Mouse (Mus musculus): ENCODE results near the gene Macrod2. TPM values are rescaled to one million over a fixed set of nuclear protein-coding genes. Genes with fewer than 3 reads are reported as not detected.

The Macrod2 gene
- polyA plus RNA-seq, 1 experiment from 2014 or later = 90.5 TPM

GRCm38 (mm10) chr2:141861679-141862268 lies 1466.7 kb downstream of the Macrod2 start:
- H3K4me2 ChIP-seq = no peak overlapping the region
- no peaks in the 10 kb centered on the region for H3K27me3 ChIP-seq (replicated peaks)
- H3K4me1 ChIP-seq = peaks cover 6% of the 10 kb centered on the region; the same call in 1 of the 2 replicates
- no peaks in the 10 kb centered on the region for H3K36me3 ChIP-seq (replicated peaks)
- H3K9ac ChIP-seq = no peak overlapping the region
- no peak overlapping the region for H3K27ac ChIP-seq
- no peak overlapping the region for H3K4me3 ChIP-seq
- H3K9me3 ChIP-seq = no peaks in the 10 kb centered on the region
- no peak for ATAC-seq (replicated peaks)
- WGBS = 76% methylated on average over 6 of the region's 6 CpGs

- 35% methylated on average over 9 of the region's 9 CpGs for WGBS
- H3K27me3 ChIP-seq (replicated peaks) = no peaks in the 10 kb centered on the region
- ATAC-seq (replicated peaks) = peak; percentile 72
- no peak overlapping the region for H3K4me2 ChIP-seq
- H3K36me3 ChIP-seq (replicated peaks) = no peaks in the 10 kb centered on the region
- H3K27ac ChIP-seq = 0 out of 2 replicates have a peak overlapping the region, but pooled peaks have one; percentile 18
- H3K9me3 ChIP-seq = no peaks in the 10 kb centered on the region
- no peak overlapping the region for H3K4me3 ChIP-seq
- H3K9ac ChIP-seq = no peak overlapping the region
- H3K4me1 ChIP-seq = peaks cover 6% of the 10 kb centered on the region; the same call in 1 of the 2 replicates
Observed at GRCm38 (mm10) chr2:141862531-141863265, 1467.6 kb downstream of the Macrod2 start.

GRCm38 (mm10) chr2:141863628-141864165 lies 1468.6 kb downstream of the Macrod2 start:
- Histone ChIP-seq H3K27me3 (replicated peaks) (no peaks in the 10 kb centered on the region), H3K9me3 (no peaks in the 10 kb centered on the region), H3K36me3 (replicated peaks) (no peaks in the 10 kb centered on the region), H3K4me2 (no peak overlapping the region), H3K27ac (no peak overlapping the region), H3K4me1 (peaks cover 6% of the 10 kb centered on the region; the same call in 1 of the 2 replicates), H3K4me3 (no peak overlapping the region), H3K9ac (no peak overlapping the region)
- ATAC-seq (replicated peaks) = no peak
- WGBS = 83% methylated on average over 2 of the region's 2 CpGs

GRCm38 (mm10) chr2:141870930-141871329 lies 1475.8 kb downstream of the Macrod2 start:
- Histone ChIP-seq H3K9me3 (no peaks in the 10 kb centered on the region), H3K4me1 (no peaks in the 10 kb centered on the region), H3K4me3 (no peak overlapping the region), H3K9ac (no peak overlapping the region), H3K4me2 (no peak overlapping the region), H3K27me3 (replicated peaks) (no peaks in the 10 kb centered on the region), H3K27ac (no peak overlapping the region), H3K36me3 (replicated peaks) (no peaks in the 10 kb centered on the region)
- no peak for ATAC-seq (replicated peaks)
- 88% methylated on average over 4 of the region's 4 CpGs for WGBS

DNA sequence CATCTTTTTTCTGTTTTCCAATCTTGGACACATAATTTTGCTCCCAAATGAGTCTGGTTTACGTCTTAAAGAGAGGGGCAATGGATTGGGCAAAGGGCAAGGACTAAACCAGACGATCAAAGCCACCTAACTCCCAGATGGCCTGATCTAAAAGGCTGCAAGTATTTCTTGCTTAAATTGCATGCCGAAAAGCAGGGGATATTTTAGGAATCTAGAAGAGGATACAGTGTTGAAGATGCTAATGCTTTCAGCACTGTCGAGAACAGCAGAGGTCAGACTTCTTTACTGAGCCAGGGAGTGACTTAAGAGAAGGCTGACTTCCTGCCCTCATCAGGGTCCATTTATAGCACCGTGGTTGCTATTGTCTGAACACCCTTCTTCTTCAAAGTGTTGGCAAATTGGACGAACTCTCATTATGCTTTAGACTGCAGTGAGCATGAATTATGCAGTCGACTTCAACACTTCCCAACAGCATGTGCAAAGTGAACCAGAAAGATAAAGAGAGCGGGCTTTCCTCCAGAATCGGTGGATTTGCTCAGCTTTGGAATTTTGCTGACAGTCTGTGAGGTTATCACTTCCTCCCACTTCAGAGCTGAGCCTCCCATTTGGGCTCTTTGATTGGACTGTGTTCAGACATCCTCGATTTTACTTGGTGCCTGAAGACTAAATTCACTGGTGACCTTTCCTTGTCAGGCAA lies 1481.2 kb downstream of the Macrod2 start:
- Histone ChIP-seq H3K27me3 (replicated peaks) (no peaks in the 10 kb centered on the region), H3K4me2 (no peak overlapping the region), H3K9me3 (no peaks in the 10 kb centered on the region), H3K27ac (no peak overlapping the region), H3K36me3 (replicated peaks) (no peaks in the 10 kb centered on the region), H3K9ac (no peak overlapping the region), H3K4me3 (no peak overlapping the region), H3K4me1 (no peaks in the 10 kb centered on the region)
- no peak for ATAC-seq (replicated peaks)
- 51% methylated on average over 10 of the region's 10 CpGs for WGBS

- Histone ChIP-seq H3K27me3 (replicated peaks) (no peaks in the 10 kb centered on the region), H3K36me3 (replicated peaks) (no peaks in the 10 kb centered on the region), H3K9ac (no peak overlapping the region), H3K4me3 (no peak overlapping the region), H3K4me2 (no peak overlapping the region), H3K4me1 (no peaks in the 10 kb centered on the region), H3K27ac (no peak overlapping the region), H3K9me3 (no peaks in the 10 kb centered on the region)
- 80% methylated on average over 2 of the region's 2 CpGs for WGBS
- no peak for ATAC-seq (replicated peaks)
Observed at GRCm38 (mm10) chr2:141876958-141877357, 1481.8 kb downstream of the Macrod2 start.

GRCm38 (mm10) chr2:141878473-141878872 lies 1483.4 kb downstream of the Macrod2 start:
- H3K4me1 ChIP-seq = no peaks in the 10 kb centered on the region
- no peak overlapping the region for H3K4me2 ChIP-seq
- H3K9ac ChIP-seq = no peak overlapping the region
- ATAC-seq (replicated peaks) = no peak
- no peak overlapping the region for H3K4me3 ChIP-seq
- no peaks in the 10 kb centered on the region for H3K27me3 ChIP-seq (replicated peaks)
- 84% methylated on average over 1 of the region's 1 CpGs for WGBS
- no peaks in the 10 kb centered on the region for H3K9me3 ChIP-seq
- H3K36me3 ChIP-seq (replicated peaks) = no peaks in the 10 kb centered on the region
- no peak overlapping the region for H3K27ac ChIP-seq

DNA sequence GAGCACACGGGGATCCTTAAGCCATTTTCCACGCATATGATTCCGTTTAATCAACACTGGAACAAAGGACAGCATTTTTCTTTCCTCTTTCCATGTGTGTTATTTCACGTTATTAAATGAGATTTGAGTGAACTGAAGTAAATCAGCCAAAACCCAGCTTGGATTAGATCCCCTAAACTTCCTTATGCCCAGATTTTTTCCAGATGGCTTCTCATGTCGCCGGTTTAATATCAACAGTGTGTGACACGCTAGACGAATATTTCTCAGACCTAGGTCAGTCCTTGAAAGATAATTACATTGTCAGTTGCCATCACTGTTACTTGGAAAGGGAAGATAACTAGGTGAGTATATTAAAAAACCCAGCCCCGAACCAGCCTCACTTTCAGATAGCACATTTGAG lies 1484.6 kb downstream of the Macrod2 start:
- H3K9ac ChIP-seq = no peak overlapping the region
- 0 out of 2 replicates have a peak overlapping the region, but pooled peaks have one; percentile 30 for H3K27ac ChIP-seq
- no peak overlapping the region for H3K4me2 ChIP-seq
- WGBS = 54% methylated on average over 9 of the region's 9 CpGs
- H3K4me1 ChIP-seq = no peaks in the 10 kb centered on the region
- H3K9me3 ChIP-seq = no peaks in the 10 kb centered on the region
- H3K27me3 ChIP-seq (replicated peaks) = no peaks in the 10 kb centered on the region
- ATAC-seq (replicated peaks) = no peak
- no peaks in the 10 kb centered on the region for H3K36me3 ChIP-seq (replicated peaks)
- H3K4me3 ChIP-seq = no peak overlapping the region

DNA sequence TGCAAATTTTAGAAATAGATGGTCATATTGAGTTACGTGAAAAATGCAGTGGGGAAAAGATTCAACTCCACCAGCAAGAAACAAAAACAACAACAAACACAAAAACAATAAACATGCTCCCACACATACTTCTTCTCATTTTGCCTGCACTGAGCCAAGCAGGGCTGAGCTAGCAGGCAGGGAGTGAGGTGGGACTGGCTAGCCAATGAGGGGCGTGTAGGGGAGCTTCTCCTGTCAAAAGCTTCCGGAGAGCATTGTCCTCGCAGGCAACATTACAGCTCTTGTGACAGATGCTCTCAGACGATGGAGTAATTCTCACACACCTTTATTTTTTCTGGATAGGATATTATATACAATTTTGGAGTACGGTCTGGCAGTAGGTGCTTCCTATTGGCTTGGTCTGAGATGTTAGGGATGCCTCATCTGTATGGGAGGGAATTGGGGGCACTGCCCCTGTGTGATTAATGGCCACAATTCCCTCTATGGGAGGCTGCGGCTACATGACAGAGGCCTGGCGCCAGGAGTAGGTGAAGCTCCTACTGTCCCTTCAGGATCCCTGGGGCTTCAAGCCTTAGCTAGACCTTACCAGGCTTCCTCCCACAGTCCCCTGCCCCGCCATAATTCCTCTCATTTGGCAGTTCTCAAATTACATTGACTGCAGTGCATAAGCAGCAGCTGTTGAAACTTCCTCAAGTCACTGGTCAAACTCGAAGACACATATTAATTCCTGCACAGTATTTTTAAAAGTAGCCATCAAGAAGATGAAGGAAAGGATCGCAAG lies 1491.8 kb downstream of the Macrod2 start:
- Histone ChIP-seq H3K9me3 (no peaks in the 10 kb centered on the region), H3K4me3 (no peak overlapping the region), H3K9ac (no peak overlapping the region), H3K27ac (no peak overlapping the region), H3K36me3 (replicated peaks) (no peaks in the 10 kb centered on the region), H3K4me2 (no peak overlapping the region), H3K4me1 (no peaks in the 10 kb centered on the region), H3K27me3 (replicated peaks) (no peaks in the 10 kb centered on the region)
- WGBS = 71% methylated on average over 11 of the region's 11 CpGs
- no peak for ATAC-seq (replicated peaks)

DNA sequence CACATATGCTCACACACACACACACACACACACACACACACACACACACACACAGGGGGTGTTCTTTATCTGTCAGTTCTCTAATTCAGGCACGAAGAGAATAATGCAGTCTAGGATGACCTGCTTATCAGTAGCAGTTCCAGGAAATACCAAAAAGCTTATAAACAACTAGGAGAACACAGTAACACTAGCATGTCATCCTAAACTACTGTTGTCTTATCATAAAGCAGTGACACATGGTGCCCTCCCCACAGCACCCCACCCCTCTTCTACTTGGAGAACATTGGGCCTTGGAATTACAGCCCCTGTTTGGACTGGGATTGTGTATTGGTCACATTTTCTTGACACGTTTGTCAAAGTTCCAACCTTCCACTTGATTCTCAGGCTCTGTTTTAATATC lies 1494.4 kb downstream of the Macrod2 start:
- no peak for ATAC-seq (replicated peaks)
- H3K9ac ChIP-seq = no peak overlapping the region
- H3K27ac ChIP-seq = no peak overlapping the region
- H3K36me3 ChIP-seq (replicated peaks) = no peaks in the 10 kb centered on the region
- no peak overlapping the region for H3K4me2 ChIP-seq
- no peaks in the 10 kb centered on the region for H3K4me1 ChIP-seq
- no peak overlapping the region for H3K4me3 ChIP-seq
- WGBS = 80% methylated on average over 2 of the region's 2 CpGs
- H3K9me3 ChIP-seq = no peaks in the 10 kb centered on the region
- no peaks in the 10 kb centered on the region for H3K27me3 ChIP-seq (replicated peaks)

GRCm38 (mm10) chr2:141897951-141898350 lies 1502.8 kb downstream of the Macrod2 start:
- Histone ChIP-seq H3K9ac (no peak overlapping the region), H3K27me3 (replicated peaks) (no peaks in the 10 kb centered on the region), H3K4me3 (no peak overlapping the region), H3K27ac (no peak overlapping the region), H3K36me3 (replicated peaks) (no peaks in the 10 kb centered on the region), H3K4me2 (no peak overlapping the region), H3K4me1 (no peaks in the 10 kb centered on the region), H3K9me3 (no peaks in the 10 kb centered on the region)
- no peak for ATAC-seq (replicated peaks)

Measured in midbrain, embryonic 15.5 days (tissue).